Mouse (Mus musculus) midbrain, postnatal 0 days (tissue): ENCODE results near the gene Ddx41. TPM values are rescaled to one million over a fixed set of nuclear protein-coding genes. Genes with fewer than 3 reads are reported as not detected.

Experiments
- ATAC-seq: fragments of 200-750 bp; cut with Nextera tagmentation; 2 replicates; pipeline ENCODE4 v1.8.0; 2017; ENCODE audit warnings: moderate number of reproducible peaks, mild to moderate bottlenecking, moderate TSS enrichment, moderate library complexity; ENCODE audit not compliant: low FRiP score
- DNase-seq: peaks from one replicate; pipeline ENCODE4 v3.0.0-alpha.2; 2015; ENCODE audit warnings: low spot score
- H3K27ac ChIP-seq: fragments of 300-500 bp; sonication (generic); 2 replicates; pipeline ENCODE4 v1.5.1; 2014; ENCODE audit warnings: low read depth, mild to moderate bottlenecking, low read length, mixed read lengths
- H3K27me3 ChIP-seq: fragments of 300-500 bp; sonication (generic); 2 replicates; pipeline ENCODE4 v1.6.1; 2014; ENCODE audit warnings: low read length, control low read depth, mixed read lengths; ENCODE audit not compliant: insufficient read depth
- H3K36me3 ChIP-seq: fragments of 300-500 bp; sonication (generic); 2 replicates; pipeline ENCODE4 v1.6.1; 2014; ENCODE audit warnings: low read length, control low read depth, mixed read lengths; ENCODE audit not compliant: insufficient read depth
- H3K4me1 ChIP-seq: fragments of 300-500 bp; sonication (generic); 2 replicates; pipeline ENCODE4 v1.6.1; 2014; ENCODE audit warnings: mild to moderate bottlenecking, control low read depth, antibody characterized with exemption, low read length, mixed read lengths; ENCODE audit not compliant: insufficient read depth
- H3K4me2 ChIP-seq: fragments of 300-500 bp; sonication (generic); 2 replicates; pipeline ENCODE4 v1.6.1; 2014; ENCODE audit warnings: low read depth, mild to moderate bottlenecking, low read length, mixed read lengths; ENCODE audit not compliant: poor library complexity, severe bottlenecking
- H3K4me3 ChIP-seq: fragments of 300-500 bp; sonication (generic); 2 replicates; pipeline ENCODE4 v1.5.1; 2014; ENCODE audit warnings: low read depth, mild to moderate bottlenecking, low read length, moderate library complexity
- H3K9ac ChIP-seq: fragments of 300-500 bp; sonication (generic); replicated peaks from 2 replicates; pipeline ENCODE4 v1.6.1; 2014; ENCODE audit warnings: mild to moderate bottlenecking, low read length, moderate library complexity, mixed read lengths; ENCODE audit not compliant: poor library complexity, severe bottlenecking
- H3K9me3 ChIP-seq: fragments of 300-500 bp; sonication (generic); 2 replicates; pipeline ENCODE4 v1.6.1; 2016; ENCODE audit warnings: low read length, control low read depth
- CTCF ChIP-seq: IDR thresholded peaks from 2 replicates; pipeline ENCODE4 v1.5.1; 2016; ENCODE audit warnings: antibody characterized with exemption, mild to moderate bottlenecking
- WGBS: fragments of 180-500 bp; shearing (Covaris S2); extraction: QIAGEN DNeasy Blood & Tissue Kit; methylation state at CpG from one replicate; pipeline ENCODE4 v1.1.7; 2014; 5-methylcytosine and 5-hydroxymethylcytosine counted together
- polyA plus RNA-seq: library from polyadenylated mRNA; unstranded; fragments of >200 nt; fragmentation: Nextera tagmentation; extraction: Ambion mirVana; gene quantifications from 2 replicates; pipeline ENCODE4 v1.2.1, GENCODE M21; 2015
- total RNA-seq: library from RNA; depleted of rRNA; stranded (reverse); fragments of >200 nt; gene quantifications from 2 replicates; pipeline ENCODE4 v1.2.3, GENCODE M21; 2014

The Ddx41 gene
- total and polyA plus RNA-seq, 2 experiments from 2014 or later: 45.4 to 58.9 TPM

DNA sequence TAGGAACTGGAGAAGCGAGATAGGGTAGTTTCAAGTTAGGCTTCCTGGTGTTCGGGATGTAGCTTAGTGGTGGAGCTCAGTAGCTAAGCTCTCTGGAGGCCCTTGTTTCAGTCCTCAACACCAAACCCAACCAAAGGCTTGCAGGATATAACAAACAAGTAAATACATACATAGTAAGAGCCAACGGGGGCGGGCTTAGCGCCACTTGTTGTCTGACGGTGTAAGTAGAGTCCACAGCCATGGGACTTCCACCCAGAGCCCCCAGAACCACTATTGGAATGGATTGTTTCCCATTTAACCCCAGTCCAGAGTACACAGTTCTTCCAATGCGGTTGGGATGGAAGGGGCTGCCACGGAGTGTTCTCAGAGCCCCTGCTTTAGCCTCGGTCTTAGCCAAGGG is 22.6 kb downstream of the Ddx41 start:
- ATAC-seq (no peak), DNase-seq (no peak)
- Histone ChIP-seq H3K4me3 (peak overlapping the region; percentile 78), H3K9me3 (no peaks in the 10 kb centered on the region), H3K36me3 (peaks cover 7% of the 10 kb centered on the region), H3K27ac (no peak overlapping the region), H3K9ac (no peak overlapping the region), H3K4me2 (peak overlapping the region; percentile 95), H3K27me3 (no peaks in the 10 kb centered on the region), H3K4me1 (peaks cover 21% of the 10 kb centered on the region)
- no peak for TF ChIP-seq CTCF
- whole genome bisulfite sequencing: 42% methylated on average over 9 of the region's 9 CpGs

- peak; percentile 81 for DNase-seq
- peak within 1 kb of the TSS; percentile 95 for H3K4me2 ChIP-seq
- peak; percentile 82 for ATAC-seq
- H3K9me3 ChIP-seq: no peaks in the 10 kb centered on the region
- peak within 1 kb of the TSS; percentile 90 for H3K9ac ChIP-seq
- peaks cover 21% of the 10 kb centered on the region for H3K4me1 ChIP-seq
- peaks cover 12% of the 10 kb centered on the region for H3K36me3 ChIP-seq
- H3K27ac ChIP-seq: peak within 1 kb of the TSS; percentile 78
- peak within 1 kb of the TSS; percentile 78 for H3K4me3 ChIP-seq
- WGBS: under 1% methylated on average over 54 of the region's 55 CpGs
- TF ChIP-seq CTCF: peak; percentile 90
- H3K27me3 ChIP-seq: no peaks in the 10 kb centered on the region
These were observed 23.2 kb downstream of the Ddx41 start, which contains the start of gene Pdlim7 for GRCm38 (mm10) chr13:55513111-55513748. Gene Pdlim7 (minus strand): TSS chr13:55513676.

GRCm38 (mm10) chr13:55512379-55513031 is 24.0 kb downstream of the Ddx41 start:
- no peak for TF ChIP-seq CTCF
- DNase-seq: no peak
- H3K9ac ChIP-seq: peak overlapping the region; percentile 90
- peak overlapping the region; percentile 78 for H3K27ac ChIP-seq
- H3K9me3 ChIP-seq: no peaks in the 10 kb centered on the region
- H3K27me3 ChIP-seq: no peaks in the 10 kb centered on the region
- peaks cover 19% of the 10 kb centered on the region for H3K36me3 ChIP-seq
- ATAC-seq: peak; percentile 55; the same call in 1 of the 2 replicates
- peaks cover 21% of the 10 kb centered on the region for H3K4me1 ChIP-seq
- WGBS: 1% methylated on average over 23 of the region's 25 CpGs
- H3K4me3 ChIP-seq: peak overlapping the region; percentile 78
- peak overlapping the region; percentile 95 for H3K4me2 ChIP-seq

- WGBS: 36% methylated on average over 5 of the region's 5 CpGs
- no peaks in the 10 kb centered on the region for H3K9me3 ChIP-seq
- 0 out of 2 replicates have a peak overlapping the region, but pooled peaks have one; percentile 78 for H3K4me3 ChIP-seq
- DNase-seq (no peak), ATAC-seq (no peak)
- peaks cover 29% of the 10 kb centered on the region for H3K36me3 ChIP-seq
- no peaks in the 10 kb centered on the region for H3K27me3 ChIP-seq
- no peak overlapping the region for H3K27ac ChIP-seq
- H3K9ac ChIP-seq: peak overlapping the region; percentile 40
- TF ChIP-seq CTCF: no peak
- peaks cover 19% of the 10 kb centered on the region for H3K4me1 ChIP-seq
- peak overlapping the region; percentile 95 for H3K4me2 ChIP-seq
These were observed 25.0 kb downstream of the Ddx41 start for GRCm38 (mm10) chr13:55511492-55511861.

- peaks cover 19% of the 10 kb centered on the region for H3K4me1 ChIP-seq
- no peak overlapping the region; the same call in 1 of the 2 replicates for H3K27ac ChIP-seq
- H3K9ac ChIP-seq: peak overlapping the region; percentile 40
- DNase-seq (no peak), ATAC-seq (no peak)
- peaks cover 35% of the 10 kb centered on the region for H3K36me3 ChIP-seq
- 21% methylated on average over 6 of the region's 6 CpGs for WGBS
- no peak for TF ChIP-seq CTCF
- no peaks in the 10 kb centered on the region for H3K27me3 ChIP-seq
- no peaks in the 10 kb centered on the region for H3K9me3 ChIP-seq
- no peak overlapping the region for H3K4me3 ChIP-seq
- 0 out of 2 replicates have a peak overlapping the region, but pooled peaks have one; percentile 95 for H3K4me2 ChIP-seq
These were observed 25.6 kb downstream of the Ddx41 start for GRCm38 (mm10) chr13:55510668-55511491.
